Mouse (Mus musculus) E14TG2a.4 (cell line): ENCODE results near the gene Nob1.
A peak's percentile ranks its signal among the peaks of the same experiment; 100 is the strongest.

Source experiments
- H3K27me3 ChIP-seq: 2 replicates; pipeline ENCODE4 v1.6.1; 2014; ENCODE audit warnings: low read length, control low read depth; ENCODE audit not compliant: insufficient read depth
- H3K36me3 ChIP-seq: 2 replicates; pipeline ENCODE4 v1.6.1; 2014; ENCODE audit warnings: low read length, control low read depth; ENCODE audit not compliant: insufficient read depth
- H3K4me1 ChIP-seq: replicated peaks from 2 replicates; pipeline ENCODE4 v1.6.1; 2014; ENCODE audit warnings: low read depth, low read length, control low read depth
- H3K4me3 ChIP-seq: replicated peaks from 2 replicates; pipeline ENCODE4 v1.5.1; 2014; ENCODE audit warnings: mild to moderate bottlenecking, low read length
- H3K9me3 ChIP-seq: 2 replicates; pipeline ENCODE4 v1.6.1; 2014; ENCODE audit warnings: low read length, control low read depth
- CTCF ChIP-seq: conservative IDR thresholded peaks from 2 replicates; pipeline ENCODE4 v1.5.1; 2014; ENCODE audit warnings: low read length
- NANOG ChIP-seq: IDR thresholded peaks from 2 replicates; pipeline ENCODE4 v1.6.1; 2014; ENCODE audit warnings: borderline replicate concordance, low read length, mixed read lengths
- POU5F1 ChIP-seq: IDR thresholded peaks from 2 replicates; pipeline ENCODE4 v1.6.1; 2014; ENCODE audit warnings: low read length, borderline replicate concordance

Nob1 gene

GRCm38 (mm10) chr8:107457725-107458124, 32.9 kb upstream of the Nob1 start:
- TF ChIP-seq POU5F1 (no peak), NANOG (no peak), CTCF (no peak)
- Histone ChIP-seq H3K27me3 (no peaks in the 10 kb centered on the region), H3K9me3 (no peaks in the 10 kb centered on the region), H3K4me1 (peaks cover 24% of the 10 kb centered on the region), H3K36me3 (peaks cover 89% of the 10 kb centered on the region), H3K4me3 (no peak overlapping the region)

GRCm38 (mm10) chr8:107455268-107455667, 30.4 kb upstream of the Nob1 start:
- TF ChIP-seq CTCF: peak; percentile 90
- no peak for TF ChIP-seq POU5F1
- peaks cover 36% of the 10 kb centered on the region for H3K4me1 ChIP-seq
- H3K36me3 ChIP-seq: peaks cover 66% of the 10 kb centered on the region
- H3K4me3 ChIP-seq: no peak overlapping the region
- H3K9me3 ChIP-seq: no peaks in the 10 kb centered on the region
- no peaks in the 10 kb centered on the region for H3K27me3 ChIP-seq

- TF ChIP-seq POU5F1 (no peak), NANOG (no peak), CTCF (no peak)
Observed at GRCm38 (mm10) chr8:107453386-107453785, 28.5 kb upstream of the Nob1 start.

GRCm38 (mm10) chr8:107451414-107452066, 26.7 kb upstream of the Nob1 start:
- Histone ChIP-seq H3K4me1 (peaks cover 67% of the 10 kb centered on the region), H3K27me3 (no peaks in the 10 kb centered on the region), H3K9me3 (no peaks in the 10 kb centered on the region), H3K4me3 (no peak overlapping the region), H3K36me3 (peaks cover 34% of the 10 kb centered on the region)
- TF ChIP-seq POU5F1: no peak
- TF ChIP-seq CTCF: no peak
- no peak for TF ChIP-seq NANOG

More at GRCm38 (mm10) chr8:107453386-107453785, 28.5 kb upstream of the Nob1 start:
- H3K9me3 ChIP-seq: no peaks in the 10 kb centered on the region
- no peaks in the 10 kb centered on the region for H3K27me3 ChIP-seq
- H3K36me3 ChIP-seq: peaks cover 50% of the 10 kb centered on the region
- peaks cover 53% of the 10 kb centered on the region for H3K4me1 ChIP-seq
- no peak overlapping the region for H3K4me3 ChIP-seq

GRCm38 (mm10) chr8:107449655-107450054, 24.8 kb upstream of the Nob1 start:
- Histone ChIP-seq H3K4me3 (peak overlapping the region; percentile 41), H3K27me3 (no peaks in the 10 kb centered on the region), H3K36me3 (peaks cover 31% of the 10 kb centered on the region), H3K9me3 (no peaks in the 10 kb centered on the region), H3K4me1 (peaks cover 74% of the 10 kb centered on the region)
- TF ChIP-seq NANOG (no peak), POU5F1 (no peak), CTCF (no peak)

- H3K4me3 ChIP-seq: peak overlapping the region; percentile 41
- no peak for TF ChIP-seq POU5F1
- TF ChIP-seq CTCF: no peak
- TF ChIP-seq NANOG: no peak
Observed at GRCm38 (mm10) chr8:107449130-107449529, 24.3 kb upstream of the Nob1 start.

GRCm38 (mm10) chr8:107448382-107448889, 23.6 kb upstream of the Nob1 start:
- Histone ChIP-seq H3K4me3 (peak overlapping the region; percentile 41; the same call in 1 of the 2 replicates), H3K4me1 (peaks cover 80% of the 10 kb centered on the region), H3K36me3 (peaks cover 29% of the 10 kb centered on the region), H3K27me3 (no peaks in the 10 kb centered on the region), H3K9me3 (no peaks in the 10 kb centered on the region)
- no peak for TF ChIP-seq NANOG
- no peak for TF ChIP-seq POU5F1
- no peak for TF ChIP-seq CTCF

More at GRCm38 (mm10) chr8:107449130-107449529, 24.3 kb upstream of the Nob1 start:
- no peaks in the 10 kb centered on the region for H3K9me3 ChIP-seq
- H3K27me3 ChIP-seq: no peaks in the 10 kb centered on the region
- H3K36me3 ChIP-seq: peaks cover 32% of the 10 kb centered on the region
- peaks cover 79% of the 10 kb centered on the region for H3K4me1 ChIP-seq

GRCm38 (mm10) chr8:107447713-107448112, 22.9 kb upstream of the Nob1 start:
- H3K9me3 ChIP-seq: no peaks in the 10 kb centered on the region
- no peaks in the 10 kb centered on the region for H3K27me3 ChIP-seq
- H3K36me3 ChIP-seq: peaks cover 29% of the 10 kb centered on the region
- H3K4me1 ChIP-seq: peaks cover 80% of the 10 kb centered on the region
- TF ChIP-seq POU5F1: no peak
- TF ChIP-seq CTCF: no peak
- no peak overlapping the region for H3K4me3 ChIP-seq
